Mouse (Mus musculus) neutrophil, adult 5-6 weeks (primary cell): ENCODE data around the gene Etnppl. TPM values are rescaled to one million over a fixed set of nuclear protein-coding genes. Genes with fewer than 3 reads are reported as not detected.

ENCODE experiments used
- ATAC-seq: fragments of 151-379, 151-347 bp; 2 replicates; pipeline ENCODE4 v1.8.0; 2017; ENCODE audit warnings: mild to moderate bottlenecking, moderate TSS enrichment; ENCODE audit not compliant: insufficient number of reproducible peaks, poor library complexity, low FRiP score, severe bottlenecking; ENCODE audit errors: extremely low read depth
- total RNA-seq: library from RNA; stranded (forward); fragments of 200-1000 nt; gene quantifications from 2 replicates; pipeline ENCODE4 v1.2.3, GENCODE M21; 2017

Gene Etnppl
- not detected in 2 replicates for total RNA-seq

DNA sequence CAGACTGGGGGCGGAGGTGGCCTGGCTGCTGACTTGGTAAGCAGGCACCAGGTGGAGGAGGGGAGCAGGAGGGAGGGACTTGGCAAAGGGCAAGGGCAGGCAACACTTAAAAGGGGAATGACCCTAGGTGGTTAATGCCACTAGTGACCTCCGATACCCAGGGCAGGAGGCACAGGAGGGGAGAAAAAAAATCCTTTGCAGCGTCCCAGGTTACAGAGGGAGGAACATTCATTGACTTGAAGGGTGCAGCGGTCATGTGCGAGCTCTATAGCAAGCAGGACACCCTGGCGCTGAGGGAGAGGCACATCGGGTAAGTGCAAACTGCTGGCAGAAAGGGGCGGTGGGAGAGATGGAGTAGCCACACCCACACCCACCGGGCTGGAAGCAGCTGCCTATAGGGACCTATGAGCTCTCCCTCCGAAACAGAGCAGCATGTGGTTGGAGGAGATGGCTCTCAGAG, at the start of gene Etnppl:
Gene Etnppl (plus strand): TSS at position 10 of the 460 bp plus-strand sequence.
- no peak for ATAC-seq

DNA sequence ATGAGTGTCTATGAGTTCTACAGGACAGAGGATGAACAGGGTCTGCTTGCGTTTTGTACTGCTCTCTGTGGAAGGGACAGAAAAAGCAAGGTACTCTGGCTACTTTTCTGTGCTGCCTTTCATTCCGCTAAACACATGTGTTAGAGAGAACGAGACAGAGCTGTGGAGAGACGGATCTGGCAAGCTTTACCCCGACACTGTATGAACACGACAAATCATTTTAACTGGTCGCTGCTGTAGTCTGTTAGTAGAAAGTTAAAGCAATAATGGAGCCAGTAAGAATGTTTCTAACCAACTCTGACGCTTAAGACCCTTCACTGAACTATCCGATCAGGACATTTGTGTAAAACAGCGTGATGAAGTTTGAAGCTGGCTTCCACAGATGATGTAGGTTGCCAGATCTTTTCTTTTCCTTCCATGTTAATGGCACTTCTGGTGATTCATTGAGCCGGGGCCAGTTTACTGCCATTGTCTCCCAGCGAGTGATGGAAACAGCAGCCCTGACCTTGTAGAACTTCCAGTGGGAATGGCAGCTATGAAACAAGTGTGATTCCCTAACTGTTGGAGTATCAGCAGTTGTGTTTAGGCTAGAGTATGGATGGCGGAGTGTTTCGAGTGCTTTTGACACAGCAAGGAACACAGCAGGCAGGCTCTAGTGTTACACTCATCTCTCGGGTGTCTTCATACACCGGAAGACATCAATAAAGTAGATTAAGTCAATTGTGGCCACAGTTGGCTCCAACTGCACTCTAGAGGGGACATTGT, 48.7 kb upstream of the Etnppl start:
- ATAC-seq: no peak

DNA sequence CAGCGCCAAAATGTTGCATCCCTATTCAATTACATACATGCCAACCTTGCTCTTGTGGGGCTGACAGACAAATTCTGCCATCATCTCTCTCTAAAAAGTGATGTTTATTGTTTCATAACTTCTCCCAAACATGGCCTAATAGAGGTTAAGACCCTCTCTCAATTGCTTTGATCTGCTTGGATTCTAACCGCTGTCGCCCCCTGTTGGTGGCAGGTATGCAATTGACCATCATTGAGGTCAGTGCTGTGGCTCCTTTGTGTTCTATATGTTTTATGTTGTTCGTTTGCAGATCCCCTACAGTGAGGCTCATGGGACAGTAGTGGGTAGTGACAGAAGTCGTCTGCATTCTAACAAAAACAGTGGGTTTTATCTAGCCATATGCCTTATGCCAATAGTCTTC, 44.0 kb upstream of the Etnppl start:
- no peak for ATAC-seq

DNA sequence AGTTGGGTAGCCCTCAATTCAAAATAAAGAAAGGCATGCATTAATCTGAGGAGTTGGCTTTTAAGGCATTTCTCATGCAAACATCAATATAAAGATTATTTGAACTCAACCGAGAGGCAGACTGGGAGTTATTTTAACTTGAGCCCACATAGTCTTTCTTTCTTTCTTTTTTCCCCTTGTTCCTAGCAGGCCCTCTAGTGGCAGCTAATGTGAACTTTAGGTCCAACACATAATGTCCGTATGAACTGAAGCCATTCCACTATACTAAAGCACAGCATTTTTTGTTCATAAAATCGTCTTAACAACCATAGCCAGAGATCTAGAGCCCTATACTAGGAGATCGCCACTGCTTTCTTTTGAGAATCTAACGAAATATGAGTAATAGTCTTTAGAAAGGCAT, 42.6 kb upstream of the Etnppl start:
- ATAC-seq: no peak

DNA sequence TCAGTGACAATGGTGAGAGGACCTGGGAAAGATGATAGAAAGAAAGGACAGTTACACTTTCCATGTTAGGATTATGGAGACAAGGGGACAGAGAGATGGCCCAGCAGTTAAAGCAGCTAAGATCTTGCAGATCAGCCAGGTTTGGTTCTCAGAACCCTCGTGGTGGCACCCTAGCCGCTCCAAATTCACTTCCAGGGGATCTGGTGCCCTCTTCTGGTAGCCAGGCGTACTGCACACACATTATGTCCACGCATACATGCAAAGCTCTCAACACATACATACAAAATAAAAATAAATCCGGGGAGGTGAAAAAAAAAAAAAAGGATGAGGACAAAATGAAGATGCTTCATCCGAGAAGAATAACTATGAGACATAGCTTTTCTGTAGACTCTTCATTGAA, 40.6 kb upstream of the Etnppl start:
- no peak for ATAC-seq

DNA sequence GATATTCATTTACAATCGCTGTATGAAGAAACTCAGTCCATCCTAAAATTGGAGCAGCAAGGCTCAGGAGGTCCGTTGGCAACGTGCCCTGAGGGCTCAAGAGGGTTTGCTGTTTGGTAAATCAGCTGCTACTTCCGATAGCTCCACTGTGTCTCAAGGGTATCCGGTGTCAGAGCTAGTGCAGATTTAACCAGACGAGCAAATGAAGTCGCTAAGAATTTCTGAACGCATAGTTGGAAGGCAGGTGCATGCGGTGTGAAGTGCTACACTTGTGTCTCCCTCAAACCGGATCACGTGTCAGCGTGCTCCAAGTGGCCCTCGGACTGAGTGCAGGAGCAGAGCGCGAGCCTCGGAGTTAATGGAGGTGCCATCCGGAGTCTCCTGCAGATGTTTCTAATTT, 37.7 kb upstream of the Etnppl start:
- ATAC-seq: no peak

DNA sequence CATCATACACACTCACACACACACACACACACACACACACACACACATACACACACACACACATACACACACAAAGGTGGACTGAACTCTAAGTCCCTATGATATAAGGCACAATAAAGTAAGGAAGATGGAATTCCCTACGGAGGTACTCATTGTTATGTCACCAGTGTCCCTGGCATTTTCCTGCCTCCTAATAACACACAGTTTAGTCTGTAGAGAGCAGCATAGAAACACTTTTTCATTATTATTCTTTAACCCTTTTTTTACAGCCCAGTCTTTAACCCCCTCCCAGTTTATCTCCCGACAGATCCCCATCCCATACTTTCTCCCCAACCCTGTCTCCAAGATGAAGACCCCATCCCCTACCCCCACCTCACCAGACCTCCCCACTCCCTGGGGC, 35.7 kb upstream of the Etnppl start:
- no peak for ATAC-seq

DNA sequence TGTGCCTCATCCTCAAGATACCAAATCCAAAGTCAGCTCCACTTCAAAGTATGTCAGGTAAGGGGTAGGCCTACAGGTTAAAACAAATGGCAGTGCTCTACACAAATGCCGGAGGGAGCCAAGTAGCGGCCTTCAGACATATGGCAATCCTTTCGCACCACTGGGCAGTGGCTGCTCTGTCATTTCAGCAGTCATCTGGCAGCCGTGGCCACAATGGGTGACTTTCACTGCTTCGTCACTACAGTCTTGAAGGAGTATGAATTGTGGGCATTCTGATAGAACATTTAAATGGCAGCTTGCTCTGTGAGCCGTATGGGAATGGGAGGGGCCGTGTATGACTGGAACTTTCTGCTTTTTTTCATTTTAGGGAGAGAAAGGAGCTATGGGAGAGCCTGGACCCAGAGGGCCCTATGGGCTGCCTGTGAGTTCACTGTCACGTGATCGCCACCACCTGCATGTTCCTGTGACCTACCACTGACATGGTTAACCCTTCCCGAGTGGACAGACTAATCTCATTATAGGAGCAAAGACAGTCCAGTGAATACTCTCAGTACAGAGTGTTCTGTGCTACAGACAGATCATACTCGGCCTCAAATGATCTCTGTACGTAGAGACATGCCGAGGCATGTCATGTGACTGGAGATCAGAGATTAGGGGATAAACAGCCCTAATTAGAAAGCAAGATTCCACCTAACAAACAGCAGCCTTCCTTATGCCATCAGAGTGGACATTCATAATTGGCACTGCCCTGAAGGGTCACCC, 34.2 kb upstream of the Etnppl start:
- ATAC-seq: no peak

DNA sequence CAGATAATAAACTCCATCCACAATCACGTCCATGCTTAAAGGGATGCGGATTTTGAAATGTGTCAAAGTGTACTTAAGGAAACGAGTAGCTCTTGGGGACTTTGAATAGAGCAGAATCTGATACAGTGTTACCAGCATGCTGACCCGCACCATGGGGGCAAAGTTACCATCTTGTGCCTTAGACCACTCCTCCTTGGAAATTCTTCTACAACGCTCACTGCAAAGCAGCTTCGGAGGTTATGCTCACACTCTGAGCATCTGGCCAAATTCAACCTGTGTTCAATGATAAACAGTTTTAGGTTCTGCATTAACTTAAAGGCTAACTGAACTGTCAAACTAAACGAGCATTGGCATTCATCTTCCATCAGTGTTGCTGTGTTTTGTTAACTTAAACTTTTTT, 33.2 kb upstream of the Etnppl start:
- no peak for ATAC-seq

DNA sequence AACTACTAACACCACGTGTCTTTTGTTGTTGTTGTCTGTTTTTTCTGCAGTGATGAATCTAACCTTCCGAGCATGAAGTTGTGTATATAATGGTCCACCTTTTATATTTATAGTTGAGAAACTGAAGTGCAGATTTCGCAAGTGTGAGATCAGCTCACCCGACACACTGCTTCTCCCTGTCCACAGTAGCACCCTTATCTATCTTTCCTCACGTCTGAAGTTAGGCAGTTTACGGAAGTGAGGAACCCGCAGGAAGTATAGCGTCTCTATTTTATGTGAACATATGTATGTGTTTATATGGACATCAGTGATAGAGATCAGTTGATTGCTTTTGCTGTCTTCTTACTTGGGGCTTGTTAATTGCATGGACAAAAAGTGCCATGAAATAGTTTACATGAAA, 22.2 kb upstream of the Etnppl start:
- ATAC-seq: no peak

DNA sequence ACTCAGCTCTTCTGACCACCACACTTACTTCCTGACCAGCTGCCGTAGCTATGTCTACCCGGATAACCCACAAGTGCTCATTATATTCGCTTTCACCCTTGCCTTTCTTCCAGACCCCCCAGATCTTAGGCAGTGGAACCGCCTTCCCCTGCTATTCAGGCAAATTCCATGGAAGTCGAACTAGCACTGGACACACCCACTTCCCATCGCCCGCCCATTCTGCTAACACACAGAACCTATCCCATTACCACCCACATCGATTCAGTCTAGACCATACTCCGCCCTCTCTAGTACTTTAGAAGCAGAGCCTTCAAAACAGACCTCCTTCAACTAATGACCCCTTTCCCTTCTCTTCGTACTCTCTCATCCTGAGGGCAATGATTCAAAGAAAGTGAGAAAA, 15.8 kb upstream of the Etnppl start:
- ATAC-seq: no peak

DNA sequence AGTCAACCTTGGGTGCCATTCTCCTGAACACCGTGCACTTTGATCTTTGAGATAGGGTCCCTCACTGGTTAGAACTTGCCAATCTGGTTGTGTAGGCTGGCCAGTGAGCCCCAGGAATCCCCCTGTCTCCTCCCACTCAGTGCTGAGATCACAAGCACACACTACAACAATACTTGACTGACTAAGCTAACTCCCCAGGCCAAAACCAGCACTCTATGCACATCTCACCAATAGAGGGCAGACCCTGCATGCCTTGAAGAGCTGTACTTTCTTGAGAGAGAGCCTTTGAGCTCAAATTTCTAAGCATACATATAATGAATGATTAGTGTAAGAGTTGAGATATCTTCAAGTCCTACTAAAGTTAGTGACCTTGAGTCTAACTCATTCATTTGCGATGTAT, 9.3 kb upstream of the Etnppl start:
- ATAC-seq: no peak

DNA sequence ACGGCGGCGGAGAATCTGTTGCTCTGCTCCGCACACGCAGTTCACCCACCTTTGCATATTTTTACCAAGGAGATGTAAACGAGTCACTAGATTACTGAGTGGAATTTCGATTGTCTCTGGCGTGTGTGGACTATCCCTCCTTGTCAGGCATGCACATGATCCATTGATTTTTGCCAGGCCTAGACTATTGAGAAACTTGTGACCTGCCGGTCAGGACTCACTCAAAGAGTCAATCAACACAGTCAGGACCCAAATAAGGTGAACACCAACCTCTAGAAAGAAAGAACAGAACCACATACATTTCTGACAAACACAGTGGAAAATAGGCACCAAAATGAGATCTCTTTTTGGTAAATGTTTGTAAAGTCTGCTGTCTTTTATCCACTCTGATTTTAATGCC, 2.8 kb upstream of the Etnppl start:
- no peak for ATAC-seq

DNA sequence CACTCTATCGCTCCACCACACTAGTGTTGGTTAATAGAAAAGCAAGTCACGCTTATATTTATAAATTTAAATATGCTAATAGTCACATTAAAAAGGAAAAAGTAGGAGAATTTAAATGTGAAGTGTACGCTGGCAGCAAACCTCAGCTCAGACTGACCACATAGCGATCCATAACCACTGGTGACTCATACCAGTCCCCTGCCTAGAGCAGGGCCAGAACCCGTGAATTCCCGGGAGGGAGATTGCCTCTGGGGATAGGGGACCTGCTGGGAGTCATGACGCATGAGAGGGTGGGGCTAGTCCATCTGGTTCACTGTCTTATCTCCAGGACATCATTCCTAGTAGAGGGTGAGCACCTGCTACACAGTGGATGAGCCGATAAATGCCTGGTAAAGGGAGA, 1.6 kb upstream of the Etnppl start:
- no peak for ATAC-seq

DNA sequence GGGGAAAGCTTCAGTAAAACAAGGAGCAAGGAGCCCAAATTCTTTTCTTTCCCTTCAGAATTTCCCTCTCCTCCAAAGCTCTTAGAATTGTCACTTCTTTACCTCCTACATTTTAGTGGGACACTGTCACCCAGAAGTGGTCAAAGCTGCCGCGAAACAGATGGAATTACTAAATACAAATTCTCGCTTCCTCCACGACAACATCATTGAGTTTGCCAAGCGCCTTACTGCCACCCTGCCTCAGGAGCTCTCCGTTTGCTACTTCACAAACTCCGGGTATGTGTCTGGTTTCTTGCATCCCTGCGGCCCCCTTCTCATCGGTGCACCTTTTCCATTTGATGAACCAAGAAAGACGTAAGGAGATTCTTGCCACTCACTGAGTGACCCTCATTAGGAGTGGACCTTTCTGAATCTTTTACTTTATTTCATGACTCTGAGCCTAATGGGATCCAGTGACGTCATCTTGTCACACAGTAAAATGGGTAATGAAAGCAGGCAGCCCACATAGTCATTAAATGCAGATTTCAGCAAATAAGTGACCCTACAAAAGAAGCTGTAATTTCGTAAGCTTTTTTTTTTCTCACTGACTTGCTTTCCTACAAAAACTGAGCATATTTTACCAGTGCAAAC, 3.4 kb downstream of the Etnppl start:
- ATAC-seq: no peak

DNA sequence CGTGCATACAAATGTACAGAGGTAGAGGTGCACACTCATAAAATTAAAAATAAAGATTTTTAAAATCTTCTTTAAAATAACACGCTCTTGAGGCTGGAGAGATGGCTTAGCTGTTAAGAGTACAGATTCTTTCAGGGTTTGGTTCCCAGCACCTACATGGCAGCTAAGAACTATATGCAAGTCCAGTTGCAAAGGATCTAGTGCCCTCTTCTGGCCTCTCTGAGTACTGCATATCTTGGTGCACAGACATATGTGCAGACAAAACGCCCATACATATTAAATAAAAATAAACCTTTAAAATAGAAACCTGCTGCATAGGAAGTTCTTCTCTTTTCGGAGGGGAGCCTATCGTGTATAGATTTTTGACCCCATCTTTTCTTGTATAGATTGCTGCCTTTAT, 11.1 kb downstream of the Etnppl start:
- ATAC-seq: no peak

DNA sequence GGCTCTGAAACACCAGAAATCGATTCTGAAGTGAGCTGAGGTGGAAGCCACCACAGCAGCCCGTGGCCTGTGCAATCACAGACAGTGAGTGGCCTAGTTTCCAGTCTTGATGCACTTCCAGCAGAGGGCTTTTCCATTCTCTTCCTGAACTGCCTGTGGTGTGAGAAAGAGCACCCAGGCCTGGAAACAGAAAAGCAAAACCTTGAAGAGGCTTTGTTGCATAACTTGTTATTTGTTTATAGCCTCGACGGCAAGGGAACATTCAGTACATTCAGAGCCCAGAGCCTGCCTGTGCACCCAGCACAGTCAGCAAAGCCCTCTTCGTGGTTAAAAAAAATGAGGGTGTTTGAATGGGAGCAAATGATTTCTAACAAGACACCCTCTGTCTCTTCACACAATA, 16.6 kb downstream of the Etnppl start:
- ATAC-seq: no peak

DNA sequence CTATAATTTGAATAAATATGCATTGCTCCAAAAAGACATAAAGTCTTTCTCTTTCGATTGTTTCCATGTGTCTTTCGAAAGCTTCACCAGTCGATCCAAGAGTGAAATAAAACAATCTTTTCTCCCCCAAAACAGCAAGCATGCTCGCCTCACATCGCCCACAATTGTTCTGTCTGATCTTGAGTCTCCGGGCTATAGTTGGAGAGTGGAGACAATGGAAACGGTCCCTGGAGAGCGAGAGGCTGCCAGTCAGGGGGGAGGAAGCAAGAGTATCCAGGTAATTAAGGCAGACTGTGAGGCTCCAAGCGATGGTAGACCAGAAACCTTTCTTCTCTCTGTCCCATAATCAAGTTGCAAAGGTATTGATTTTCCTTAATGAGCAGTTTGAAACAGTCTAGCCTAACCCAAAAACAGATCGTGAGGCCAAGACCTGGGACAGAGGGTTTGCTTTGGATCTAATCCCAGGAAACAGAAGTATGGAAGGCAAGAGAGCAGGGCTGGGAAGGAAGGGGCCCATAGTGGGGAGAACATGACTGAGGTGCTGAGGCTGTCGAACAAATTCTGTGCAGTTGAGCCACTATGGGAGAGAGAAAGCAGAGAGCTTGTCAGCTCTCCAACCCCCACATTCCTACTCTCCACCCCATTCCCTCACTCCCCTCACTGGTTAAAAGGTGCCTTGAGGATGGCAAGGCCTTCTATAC, 29.0 kb downstream of the Etnppl start:
- no peak for ATAC-seq

DNA sequence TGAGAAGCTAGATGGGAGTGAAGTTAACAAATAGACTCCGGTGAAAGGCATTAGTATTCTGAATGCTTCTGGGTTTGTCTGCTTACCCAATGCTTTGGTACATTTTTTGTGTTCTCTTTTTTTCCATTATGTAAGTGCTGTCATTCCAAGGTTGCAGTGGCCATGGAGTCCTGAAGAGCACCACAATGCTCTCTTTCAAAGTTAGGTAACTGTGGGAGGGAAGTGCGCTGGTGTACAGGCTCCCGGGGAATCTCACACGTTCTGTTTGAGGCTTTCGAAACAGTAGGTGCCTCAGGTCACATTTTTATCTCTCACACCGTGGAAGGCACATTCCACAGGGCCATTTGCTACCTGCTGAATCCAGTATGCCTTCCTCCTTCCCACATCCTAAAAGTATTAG, 32.3 kb downstream of the Etnppl start:
- no peak for ATAC-seq
